Mouse (Mus musculus) forebrain, embryonic 11.5 days (tissue): ENCODE measurements around the gene H2-D1. TPM values are rescaled to one million over a fixed set of nuclear protein-coding genes. Genes with fewer than 3 reads are reported as not detected.

Experiments
- ATAC-seq: fragments of 200-750 bp; cut with Nextera tagmentation; replicated peaks from 2 replicates; pipeline ENCODE4 v1.8.0; 2017; ENCODE audit warnings: moderate TSS enrichment; ENCODE audit not compliant: low FRiP score
- DNase-seq: peaks from one replicate; pipeline ENCODE4 v3.0.0-alpha.2; 2017; ENCODE audit warnings: low spot score
- H3K27ac ChIP-seq: fragments of 300-500 bp; sonication (generic); 2 replicates; pipeline ENCODE4 v1.5.1; 2014; ENCODE audit warnings: low read depth, low read length
- H3K27me3 ChIP-seq: fragments of 300-500 bp; sonication (generic); 2 replicates; pipeline ENCODE4 v1.6.1; 2014; ENCODE audit warnings: mild to moderate bottlenecking, low read length, mixed read lengths; ENCODE audit not compliant: control insufficient read depth, insufficient read depth
- H3K36me3 ChIP-seq: fragments of 300-500 bp; sonication (generic); 2 replicates; pipeline ENCODE4 v1.6.1; 2014; ENCODE audit warnings: mild to moderate bottlenecking, low read length, moderate library complexity, mixed read lengths; ENCODE audit not compliant: control insufficient read depth, insufficient read depth
- H3K4me1 ChIP-seq: fragments of 300-500 bp; sonication (generic); replicated peaks from 2 replicates; pipeline ENCODE4 v1.6.1; 2014; ENCODE audit warnings: low read length, mixed read lengths; ENCODE audit not compliant: control insufficient read depth, insufficient read depth
- H3K4me2 ChIP-seq: fragments of 300-500 bp; sonication (generic); 2 replicates; pipeline ENCODE4 v1.6.1; 2014; ENCODE audit warnings: low read depth, mild to moderate bottlenecking, low read length, moderate library complexity, mixed read lengths; ENCODE audit not compliant: severe bottlenecking
- H3K4me3 ChIP-seq: fragments of 300-500 bp; sonication (generic); 2 replicates; pipeline ENCODE4 v1.5.1; 2014; ENCODE audit warnings: low read depth, low read length
- H3K9ac ChIP-seq: fragments of 300-500 bp; sonication (generic); 2 replicates; pipeline ENCODE4 v1.6.1; 2014; ENCODE audit warnings: low read length
- H3K9me3 ChIP-seq: fragments of 300-500 bp; sonication (generic); 2 replicates; pipeline ENCODE4 v1.6.1; 2016; ENCODE audit warnings: low read length, mixed read lengths; ENCODE audit not compliant: control insufficient read depth
- WGBS: fragments of 180-500 bp; shearing (Covaris S2); extraction: QIAGEN DNeasy Blood & Tissue Kit; methylation state at CpG from one replicate; pipeline ENCODE4 v1.1.7; 2014; 5-methylcytosine and 5-hydroxymethylcytosine counted together
- polyA plus RNA-seq: library from polyadenylated mRNA; unstranded; fragments of >200 nt; fragmentation: Nextera tagmentation; extraction: Ambion mirVana; gene quantifications from 2 replicates; pipeline ENCODE4 v1.2.1, GENCODE M21; 2014

Gene H2-D1
- polyA plus RNA-seq, 1 experiment from 2014 or later: 45.8 TPM

GRCm38 (mm10) chr17:35244999-35245398 lies 17.5 kb upstream of the H2-D1 start:
- WGBS: 85% methylated on average over 2 of the region's 2 CpGs
- H3K4me3 ChIP-seq: peak overlapping the region; percentile 84
- peaks cover 51% of the 10 kb centered on the region for H3K36me3 ChIP-seq
- H3K9ac ChIP-seq: peak overlapping the region; percentile 33
- no peak for ATAC-seq
- H3K4me1 ChIP-seq: peaks cover 26% of the 10 kb centered on the region
- no peak overlapping the region for H3K27ac ChIP-seq
- no peaks in the 10 kb centered on the region for H3K9me3 ChIP-seq
- no peaks in the 10 kb centered on the region for H3K27me3 ChIP-seq
- no peak for DNase-seq
- H3K4me2 ChIP-seq: peak overlapping the region; percentile 96

DNA sequence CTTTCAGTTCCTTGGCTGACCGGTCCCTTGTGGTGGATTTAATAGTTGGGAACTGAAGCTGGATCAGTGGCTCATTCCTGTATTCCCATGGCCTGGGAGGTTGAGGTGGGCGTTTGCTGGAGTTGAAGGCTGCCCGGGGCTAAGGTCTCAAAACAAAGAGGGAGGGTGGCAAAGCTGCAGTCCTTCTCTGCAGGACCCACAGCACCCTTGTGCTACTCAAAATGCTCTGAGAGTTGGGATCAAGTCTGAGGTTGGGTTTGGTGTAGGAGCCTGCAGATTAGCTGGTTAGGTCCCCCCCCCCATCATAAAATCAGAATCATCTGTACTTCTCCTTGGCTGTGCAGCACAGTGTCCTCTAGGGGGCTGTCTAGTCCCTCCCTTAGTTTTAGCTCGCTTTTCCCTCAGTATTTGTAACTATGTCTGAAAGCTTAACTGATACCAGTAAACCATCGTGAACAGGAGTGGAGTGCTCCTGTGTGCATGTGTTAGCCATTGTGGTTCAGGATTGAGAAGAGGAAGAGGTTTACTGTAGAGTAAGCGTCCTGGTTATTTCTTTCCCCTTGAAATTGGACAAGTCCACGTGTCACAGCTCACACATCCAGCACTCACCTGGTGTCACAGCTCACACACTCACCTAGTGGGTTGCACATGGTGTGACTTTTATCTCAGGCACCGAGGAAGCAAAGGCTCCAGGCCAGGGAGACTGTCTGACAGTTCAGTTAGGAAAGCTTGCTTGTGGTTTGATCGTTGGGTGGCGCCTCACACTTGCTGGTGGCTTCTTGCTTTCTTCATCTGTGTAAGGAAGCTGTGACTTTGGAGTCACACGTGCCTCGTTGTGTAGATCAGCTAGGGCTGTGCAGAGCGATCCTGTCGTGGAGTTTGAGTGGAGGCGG lies 16.6 kb upstream of the H2-D1 start:
- WGBS: 87% methylated on average over 15 of the region's 15 CpGs
- H3K4me2 ChIP-seq: no peak overlapping the region
- peaks cover 23% of the 10 kb centered on the region for H3K4me1 ChIP-seq
- H3K4me3 ChIP-seq: no peak overlapping the region
- ATAC-seq (no peak), DNase-seq (no peak)
- H3K36me3 ChIP-seq: peaks cover 59% of the 10 kb centered on the region
- no peaks in the 10 kb centered on the region for H3K27me3 ChIP-seq
- no peak overlapping the region for H3K27ac ChIP-seq
- H3K9ac ChIP-seq: no peak overlapping the region
- no peaks in the 10 kb centered on the region for H3K9me3 ChIP-seq

- H3K27ac ChIP-seq: no peak overlapping the region
- no peaks in the 10 kb centered on the region for H3K27me3 ChIP-seq
- no peak for DNase-seq
- H3K9ac ChIP-seq: no peak overlapping the region
- no peak overlapping the region for H3K4me2 ChIP-seq
- ATAC-seq: no peak
- H3K36me3 ChIP-seq: peaks cover 67% of the 10 kb centered on the region
- no peaks in the 10 kb centered on the region for H3K9me3 ChIP-seq
- H3K4me3 ChIP-seq: no peak overlapping the region
- peaks cover 23% of the 10 kb centered on the region for H3K4me1 ChIP-seq
- WGBS: 94% methylated on average over 7 of the region's 7 CpGs
Observed at GRCm38 (mm10) chr17:35247144-35247543, 15.4 kb upstream of the H2-D1 start.

GRCm38 (mm10) chr17:35248986-35249385 lies 13.5 kb upstream of the H2-D1 start:
- no peak overlapping the region for H3K4me3 ChIP-seq
- peaks cover 73% of the 10 kb centered on the region for H3K36me3 ChIP-seq
- no peak overlapping the region for H3K4me2 ChIP-seq
- 91% methylated on average over 14 of the region's 14 CpGs for WGBS
- no peak for DNase-seq
- H3K27me3 ChIP-seq: no peaks in the 10 kb centered on the region
- H3K4me1 ChIP-seq: peaks cover 15% of the 10 kb centered on the region; the same call in 1 of the 2 replicates
- no peaks in the 10 kb centered on the region for H3K9me3 ChIP-seq
- no peak overlapping the region for H3K27ac ChIP-seq
- H3K9ac ChIP-seq: no peak overlapping the region
- ATAC-seq: no peak

DNA sequence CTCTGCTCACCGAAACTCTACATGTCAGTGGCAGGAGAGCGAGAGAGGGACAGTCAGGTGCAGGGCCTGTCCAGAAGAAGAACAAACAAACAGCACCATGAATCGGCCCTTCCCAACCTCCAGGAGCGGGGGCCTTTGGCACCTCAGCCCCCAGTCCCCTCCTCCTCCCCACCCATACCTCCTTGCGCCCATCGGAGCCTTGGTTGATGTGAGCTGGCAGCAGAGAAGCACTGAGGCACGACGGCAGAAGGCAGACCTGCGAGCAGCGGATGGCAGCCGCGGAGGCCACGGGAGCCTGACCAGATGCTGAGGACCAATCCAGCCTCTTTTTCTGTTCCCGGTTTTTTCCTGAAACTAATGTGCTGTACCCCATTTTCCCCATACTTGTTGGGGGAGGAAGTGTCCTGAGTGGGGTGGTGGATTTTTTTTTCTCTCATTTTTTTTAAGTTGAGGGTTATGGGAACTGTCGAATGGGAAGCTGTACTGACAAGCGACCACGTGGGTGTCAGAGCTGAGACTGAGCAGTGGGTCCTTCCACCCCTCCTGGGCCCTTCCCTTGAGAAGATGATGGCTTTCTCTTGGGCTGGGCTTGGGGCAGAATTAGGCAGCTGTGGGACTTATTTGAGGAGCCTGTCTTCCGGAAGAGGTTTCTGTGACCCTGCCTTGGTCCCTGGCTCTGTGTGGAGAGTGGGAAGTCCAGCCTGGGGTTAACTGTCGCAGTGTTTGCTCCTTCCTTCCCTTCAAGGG lies 12.9 kb upstream of the H2-D1 start:
- Histone ChIP-seq H3K27me3 (no peaks in the 10 kb centered on the region), H3K9me3 (no peaks in the 10 kb centered on the region), H3K36me3 (peaks cover 67% of the 10 kb centered on the region), H3K4me2 (no peak overlapping the region), H3K4me3 (no peak overlapping the region), H3K27ac (no peak overlapping the region), H3K9ac (no peak overlapping the region), H3K4me1 (peaks cover 9% of the 10 kb centered on the region; the same call in 1 of the 2 replicates)
- WGBS: 89% methylated on average over 19 of the region's 19 CpGs
- ATAC-seq (no peak), DNase-seq (no peak)

DNA sequence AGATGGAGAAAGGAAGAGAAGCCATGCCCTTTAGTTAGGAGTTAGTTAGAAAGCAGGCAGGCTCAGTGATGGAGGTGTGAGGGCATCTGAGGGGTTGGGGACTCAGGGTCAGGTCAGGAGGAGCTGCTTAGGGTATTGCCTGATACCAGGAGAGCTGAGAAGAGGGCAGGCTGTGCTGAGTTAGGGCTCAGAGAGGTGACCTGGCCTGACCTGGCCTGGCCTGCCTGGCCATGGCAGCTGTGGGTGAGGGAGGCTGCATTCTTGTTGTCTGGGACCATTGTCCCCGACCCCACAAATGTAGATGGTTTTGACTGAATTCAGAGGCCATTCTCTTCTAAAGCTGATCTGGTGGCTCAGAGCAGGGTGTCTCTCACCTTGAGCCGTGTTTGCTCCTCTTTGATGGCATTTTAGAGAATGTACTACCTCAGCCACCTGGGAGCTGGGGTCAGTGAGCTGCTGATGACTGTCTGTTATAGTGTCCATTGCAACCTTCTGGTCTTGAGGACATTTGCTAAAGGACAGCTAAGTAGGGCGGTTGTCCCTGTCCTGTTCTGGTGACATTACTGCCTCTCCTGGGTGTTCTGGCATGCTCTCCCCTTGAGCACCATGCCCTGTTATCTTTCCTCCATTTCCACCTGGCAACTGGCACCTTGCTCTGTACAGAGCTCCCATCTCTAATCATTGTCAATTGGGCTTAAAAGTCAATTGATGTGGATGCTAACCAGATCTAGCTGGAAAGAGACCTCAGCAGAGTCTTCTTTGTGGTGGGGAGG lies 12.0 kb upstream of the H2-D1 start:
- no peak for DNase-seq
- no peak for ATAC-seq
- Histone ChIP-seq H3K27ac (no peak overlapping the region), H3K4me2 (no peak overlapping the region), H3K4me1 (peaks cover under 1% of the 10 kb centered on the region; the same call in 1 of the 2 replicates), H3K27me3 (no peaks in the 10 kb centered on the region), H3K4me3 (no peak overlapping the region), H3K36me3 (peaks cover 59% of the 10 kb centered on the region), H3K9me3 (no peaks in the 10 kb centered on the region), H3K9ac (no peak overlapping the region)
- WGBS: 87% methylated on average over 3 of the region's 3 CpGs

DNA sequence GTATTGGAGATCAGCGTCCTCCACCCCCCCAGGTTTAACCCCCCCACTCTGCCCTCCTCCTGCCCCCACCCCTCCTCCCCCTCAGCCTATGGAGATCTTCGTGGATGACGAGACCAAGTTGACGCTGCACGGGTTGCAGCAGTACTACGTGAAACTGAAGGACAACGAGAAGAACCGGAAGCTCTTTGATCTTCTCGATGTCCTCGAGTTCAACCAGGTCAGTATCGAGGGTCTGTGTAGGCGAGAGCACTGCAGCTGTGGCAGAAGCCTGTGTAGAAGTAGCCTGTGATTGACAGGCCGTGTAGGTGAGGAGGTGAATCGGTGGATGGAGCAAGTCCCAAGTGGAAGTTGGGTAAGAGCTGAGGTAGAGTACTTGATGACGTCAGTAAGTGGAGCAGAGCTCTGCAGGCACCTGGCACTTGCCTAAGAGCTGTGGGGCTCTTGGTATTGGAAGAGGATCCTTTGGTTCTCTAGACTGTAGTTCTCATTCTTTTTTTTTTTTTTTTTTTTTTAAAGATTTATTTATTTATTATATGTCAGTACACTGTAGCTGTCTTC lies 11.3 kb upstream of the H2-D1 start:
- DNase-seq: no peak
- H3K27ac ChIP-seq: no peak overlapping the region
- H3K9me3 ChIP-seq: no peaks in the 10 kb centered on the region
- no peak overlapping the region for H3K4me3 ChIP-seq
- H3K27me3 ChIP-seq: no peaks in the 10 kb centered on the region
- no peaks in the 10 kb centered on the region for H3K4me1 ChIP-seq
- ATAC-seq: no peak
- H3K4me2 ChIP-seq: no peak overlapping the region
- peaks cover 58% of the 10 kb centered on the region for H3K36me3 ChIP-seq
- 89% methylated on average over 15 of the region's 15 CpGs for WGBS
- no peak overlapping the region for H3K9ac ChIP-seq

GRCm38 (mm10) chr17:35251981-35252380 lies 10.5 kb upstream of the H2-D1 start:
- no peak overlapping the region for H3K4me2 ChIP-seq
- H3K9me3 ChIP-seq: no peaks in the 10 kb centered on the region
- no peak for ATAC-seq
- 81% methylated on average over 5 of the region's 5 CpGs for WGBS
- no peak overlapping the region for H3K27ac ChIP-seq
- peaks cover 50% of the 10 kb centered on the region for H3K36me3 ChIP-seq
- H3K9ac ChIP-seq: no peak overlapping the region
- H3K27me3 ChIP-seq: no peaks in the 10 kb centered on the region
- no peak for DNase-seq
- no peaks in the 10 kb centered on the region for H3K4me1 ChIP-seq
- H3K4me3 ChIP-seq: no peak overlapping the region
